Mouse (Mus musculus) olfactory bulb, adult 2 months (tissue): ENCODE results near the gene Shroom1.

Experiments used
- CTCF ChIP-seq: fragments of 200-500 bp; IDR thresholded peaks from 2 replicates; pipeline ENCODE4 v1.5.1; 2012; ENCODE audit warnings: low read depth, mild to moderate bottlenecking, low read length, moderate library complexity; ENCODE audit not compliant: insufficient read depth
- POLR2A ChIP-seq: fragments of 200-500 bp; IDR thresholded peaks from 2 replicates; pipeline ENCODE4 v1.6.1; 2012; ENCODE audit warnings: mild to moderate bottlenecking, low read depth, low read length, moderate library complexity; ENCODE audit not compliant: insufficient read depth

- 0 out of 2 replicates have a peak, but pooled peaks have one; percentile 52 for TF ChIP-seq POLR2A
- peak; percentile 92 for TF ChIP-seq CTCF
These were observed 13.1 kb downstream of the Shroom1 start, which contains the start of gene Gm9837 for GRCm38 (mm10) chr11:53469968-53470695.
